Mouse (Mus musculus) limb, embryonic 11.5 days (tissue): ENCODE results near the gene Pip5k1c. TPM values are rescaled to one million over a fixed set of nuclear protein-coding genes. Genes with fewer than 3 reads are reported as not detected.

Source experiments
- ATAC-seq: fragments of 200-750 bp; cut with Nextera tagmentation; 2 replicates; pipeline ENCODE4 v1.8.0; 2017; ENCODE audit warnings: low read depth; ENCODE audit not compliant: insufficient number of reproducible peaks, low FRiP score, low TSS enrichment
- DNase-seq: peaks from one replicate; pipeline ENCODE4 v3.0.0-alpha.2; 2015; ENCODE audit warnings: low spot score
- H3K27ac ChIP-seq: fragments of 300-500 bp; sonication (generic); replicated peaks from 2 replicates; pipeline ENCODE4 v1.5.1; 2014; ENCODE audit warnings: low read depth, mild to moderate bottlenecking, low read length
- H3K27me3 ChIP-seq: fragments of 300-500 bp; sonication (generic); 2 replicates; pipeline ENCODE4 v1.6.1; 2014; ENCODE audit warnings: mild to moderate bottlenecking, low read length, mixed read lengths; ENCODE audit not compliant: control insufficient read depth, insufficient read depth
- H3K36me3 ChIP-seq: fragments of 300-500 bp; sonication (generic); 2 replicates; pipeline ENCODE4 v1.6.1; 2014; ENCODE audit warnings: mild to moderate bottlenecking, low read length, moderate library complexity, mixed read lengths; ENCODE audit not compliant: control insufficient read depth, insufficient read depth
- H3K4me1 ChIP-seq: fragments of 300-500 bp; sonication (generic); 2 replicates; pipeline ENCODE4 v1.6.1; 2014; ENCODE audit warnings: low read length, mixed read lengths; ENCODE audit not compliant: control insufficient read depth, insufficient read depth
- H3K4me2 ChIP-seq: fragments of 300-500 bp; sonication (generic); 2 replicates; pipeline ENCODE4 v1.6.1; 2014; ENCODE audit warnings: low read depth, mild to moderate bottlenecking, moderate library complexity; ENCODE audit not compliant: severe bottlenecking
- H3K4me3 ChIP-seq: fragments of 300-500 bp; sonication (generic); 2 replicates; pipeline ENCODE4 v1.5.1; 2014; ENCODE audit warnings: low read depth, low read length
- H3K9ac ChIP-seq: fragments of 300-500 bp; sonication (generic); 2 replicates; pipeline ENCODE4 v1.6.1; 2014; ENCODE audit warnings: mild to moderate bottlenecking, low read length
- H3K9me3 ChIP-seq: fragments of 300-500 bp; sonication (generic); 2 replicates; pipeline ENCODE4 v1.6.1; 2016; ENCODE audit warnings: low read length; ENCODE audit not compliant: control insufficient read depth
- WGBS: fragments of 180-500 bp; shearing (Covaris S2); extraction: QIAGEN DNeasy Blood & Tissue Kit; methylation state at CpG from one replicate; pipeline ENCODE4 v1.1.7; 2014; 5-methylcytosine and 5-hydroxymethylcytosine counted together
- polyA plus RNA-seq: library from polyadenylated mRNA; unstranded; fragments of >200 nt; fragmentation: Nextera tagmentation; extraction: Ambion mirVana; gene quantifications from 2 replicates; pipeline ENCODE4 v1.2.1, GENCODE M21; 2014

Gene Pip5k1c
- polyA plus RNA-seq, 1 experiment from 2014 or later: 49.0 TPM

DNA sequence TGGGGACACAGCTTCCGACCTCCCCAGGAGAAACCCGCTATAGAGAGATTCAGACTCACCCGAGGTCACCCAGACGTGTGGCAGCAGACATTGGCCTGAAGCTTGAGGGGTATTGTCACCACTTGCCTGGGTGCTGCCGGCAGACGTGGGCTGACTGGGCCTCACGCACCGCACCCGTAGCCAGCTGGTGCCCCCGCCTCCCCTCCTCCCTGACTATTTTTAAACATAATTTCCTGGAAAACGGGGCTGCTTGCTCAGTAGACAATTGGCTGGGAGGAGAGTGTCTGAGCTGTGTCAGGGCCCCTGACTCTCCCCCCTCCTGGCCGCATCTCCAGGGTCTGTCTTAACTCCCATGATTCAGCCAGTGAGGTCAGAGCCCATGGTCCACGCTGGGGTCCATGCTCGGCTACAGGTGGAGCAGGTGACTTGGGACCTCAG lies 10.0 kb downstream of the Pip5k1c start:
- H3K27ac ChIP-seq: no peak overlapping the region
- no peaks in the 10 kb centered on the region for H3K4me1 ChIP-seq
- H3K27me3 ChIP-seq: no peaks in the 10 kb centered on the region
- 0 out of 2 replicates have a peak, but pooled peaks cover 2% of the 10 kb centered on the region for H3K9me3 ChIP-seq
- no peak overlapping the region for H3K9ac ChIP-seq
- no peak overlapping the region for H3K4me3 ChIP-seq
- H3K4me2 ChIP-seq: 0 out of 2 replicates have a peak overlapping the region, but pooled peaks have one; percentile 8
- no peak for ATAC-seq
- WGBS: 76% methylated on average over 14 of the region's 14 CpGs
- no peak for DNase-seq
- peaks cover 14% of the 10 kb centered on the region for H3K36me3 ChIP-seq

DNA sequence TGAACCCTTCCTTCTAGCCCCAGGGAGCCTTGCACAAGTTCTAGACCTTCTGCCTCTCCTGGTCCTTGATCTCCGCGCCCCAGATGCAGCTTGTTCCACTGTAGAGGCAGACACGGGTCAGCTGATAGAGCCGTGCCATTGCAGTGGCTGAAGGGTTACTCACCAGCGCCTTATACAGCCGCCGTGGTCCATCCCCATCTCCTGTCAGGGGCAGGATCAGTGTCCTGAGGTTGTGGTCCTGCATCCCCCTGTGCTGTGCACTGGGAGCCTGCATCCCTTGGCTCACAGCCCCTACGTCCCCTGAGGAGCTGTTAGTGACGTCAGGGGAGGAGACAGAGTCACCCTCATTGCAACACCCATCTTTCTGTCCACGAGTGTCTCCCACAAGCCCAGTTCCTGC lies 10.5 kb downstream of the Pip5k1c start:
- H3K9me3 ChIP-seq: 0 out of 2 replicates have a peak, but pooled peaks cover 2% of the 10 kb centered on the region
- 0 out of 2 replicates have a peak overlapping the region, but pooled peaks have one; percentile 12 for H3K9ac ChIP-seq
- ATAC-seq (no peak), DNase-seq (no peak)
- no peaks in the 10 kb centered on the region for H3K4me1 ChIP-seq
- 0 out of 2 replicates have a peak overlapping the region, but pooled peaks have one; percentile 8 for H3K4me2 ChIP-seq
- no peaks in the 10 kb centered on the region for H3K27me3 ChIP-seq
- H3K27ac ChIP-seq: no peak overlapping the region
- WGBS: 71% methylated on average over 10 of the region's 10 CpGs
- H3K4me3 ChIP-seq: no peak overlapping the region
- H3K36me3 ChIP-seq: peaks cover 18% of the 10 kb centered on the region

DNA sequence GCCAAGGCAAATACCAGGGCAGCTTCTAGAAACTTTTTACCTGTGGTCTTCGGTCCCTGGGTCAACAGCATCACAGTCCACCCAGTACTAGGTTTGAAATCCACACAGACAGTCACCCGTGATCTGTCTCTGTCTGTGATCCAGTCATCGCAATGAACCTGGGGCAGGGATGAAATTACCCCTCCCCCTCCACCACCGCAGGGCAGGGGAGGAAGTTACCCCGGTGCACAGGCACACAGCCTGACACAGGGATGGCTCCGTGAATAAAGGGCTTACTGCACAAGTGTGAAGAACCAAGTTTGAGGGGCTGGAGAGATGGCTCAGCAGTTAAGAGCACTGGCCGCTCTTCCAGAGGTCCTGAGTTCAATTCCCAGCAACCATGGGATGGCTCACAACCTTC lies 11.0 kb downstream of the Pip5k1c start:
- peaks cover 19% of the 10 kb centered on the region for H3K36me3 ChIP-seq
- WGBS: 80% methylated on average over 7 of the region's 7 CpGs
- ATAC-seq: no peak

DNA sequence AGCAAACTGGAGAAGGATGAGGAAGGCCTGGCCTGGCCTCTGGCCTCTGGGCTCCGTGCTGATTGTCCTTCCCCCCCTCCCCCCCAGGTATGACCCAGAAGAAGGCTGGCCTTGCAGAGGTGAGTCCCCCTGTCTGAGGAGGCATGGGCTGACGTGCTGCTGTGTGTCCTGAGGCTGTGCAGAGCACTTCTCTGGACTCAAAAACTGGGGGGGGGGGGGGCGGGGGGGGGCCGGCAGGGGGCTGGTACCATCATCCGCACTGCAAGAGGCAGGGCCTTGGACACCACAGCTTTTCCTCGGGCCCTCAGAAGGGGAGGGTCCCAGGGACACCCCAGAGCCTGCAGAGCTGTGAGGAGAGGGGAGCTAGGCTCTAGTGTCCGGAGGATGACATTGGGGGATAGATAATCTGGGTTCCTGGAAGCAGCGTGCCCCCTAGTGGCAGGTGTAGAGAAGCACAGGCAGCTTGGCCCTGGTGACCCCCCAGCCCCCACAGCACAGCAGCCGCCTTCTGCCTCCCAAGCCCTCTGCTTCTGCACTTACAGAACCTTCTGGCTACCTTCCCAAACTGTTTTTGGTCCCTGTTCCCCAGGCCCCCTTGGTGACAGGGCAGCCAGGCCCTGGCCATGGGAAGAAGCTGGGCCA lies 12.0 kb downstream of the Pip5k1c start:
- no peak for ATAC-seq
- DNase-seq: peak; percentile 69
- WGBS: 36% methylated on average over 7 of the region's 9 CpGs
- H3K9ac ChIP-seq: no peak overlapping the region
- no peak overlapping the region for H3K4me2 ChIP-seq
- no peak overlapping the region for H3K27ac ChIP-seq
- H3K4me3 ChIP-seq: no peak overlapping the region
- 0 out of 2 replicates have a peak, but pooled peaks cover 2% of the 10 kb centered on the region for H3K9me3 ChIP-seq
- no peaks in the 10 kb centered on the region for H3K4me1 ChIP-seq
- H3K27me3 ChIP-seq: no peaks in the 10 kb centered on the region
- peaks cover 28% of the 10 kb centered on the region for H3K36me3 ChIP-seq

More for the DNA sequence above, 11.0 kb downstream of the Pip5k1c start:
- Histone ChIP-seq H3K4me2 (no peak overlapping the region), H3K9ac (0 out of 2 replicates have a peak overlapping the region, but pooled peaks have one; percentile 12), H3K4me1 (no peaks in the 10 kb centered on the region), H3K27me3 (no peaks in the 10 kb centered on the region), H3K4me3 (no peak overlapping the region), H3K27ac (no peak overlapping the region), H3K9me3 (0 out of 2 replicates have a peak, but pooled peaks cover 2% of the 10 kb centered on the region)
- no peak for DNase-seq

GRCm38 (mm10) chr10:81305663-81306062 lies 12.9 kb downstream of the Pip5k1c start:
- Histone ChIP-seq H3K4me1 (no peaks in the 10 kb centered on the region), H3K27me3 (no peaks in the 10 kb centered on the region), H3K27ac (no peak overlapping the region), H3K9me3 (0 out of 2 replicates have a peak, but pooled peaks cover 2% of the 10 kb centered on the region), H3K36me3 (peaks cover 33% of the 10 kb centered on the region), H3K9ac (no peak overlapping the region), H3K4me2 (no peak overlapping the region), H3K4me3 (no peak overlapping the region)
- no peak for DNase-seq
- WGBS: 94% methylated on average over 14 of the region's 14 CpGs
- ATAC-seq: no peak

DNA sequence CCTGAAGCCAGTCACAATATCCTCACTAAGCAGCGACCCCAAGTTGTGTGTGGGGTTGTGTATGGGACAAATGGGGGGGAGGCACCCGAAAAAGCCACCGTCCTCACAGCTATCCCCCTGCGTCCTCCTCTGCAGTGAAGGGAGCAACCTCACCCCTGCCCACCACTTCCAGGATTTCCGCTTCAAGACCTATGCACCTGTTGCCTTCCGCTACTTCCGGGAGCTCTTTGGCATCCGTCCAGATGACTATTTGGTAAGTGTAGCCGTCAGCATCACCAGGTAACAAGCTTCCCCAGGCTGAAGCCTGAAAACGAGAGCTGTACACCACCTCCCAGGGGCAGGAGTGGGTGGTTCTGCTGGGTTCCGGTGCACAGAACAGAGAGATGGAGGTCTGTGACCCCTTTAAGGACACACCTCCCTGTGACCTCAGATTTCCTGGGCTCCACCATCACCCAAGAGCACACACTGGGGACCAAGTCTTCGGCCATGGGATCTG lies 13.5 kb downstream of the Pip5k1c start:
- DNase-seq: no peak
- no peak overlapping the region for H3K27ac ChIP-seq
- ATAC-seq: no peak
- no peaks in the 10 kb centered on the region for H3K4me1 ChIP-seq
- no peak overlapping the region for H3K9ac ChIP-seq
- H3K4me3 ChIP-seq: no peak overlapping the region
- no peaks in the 10 kb centered on the region for H3K27me3 ChIP-seq
- WGBS: 95% methylated on average over 12 of the region's 12 CpGs
- peaks cover 38% of the 10 kb centered on the region for H3K36me3 ChIP-seq
- H3K9me3 ChIP-seq: 0 out of 2 replicates have a peak, but pooled peaks cover 2% of the 10 kb centered on the region
- H3K4me2 ChIP-seq: no peak overlapping the region

DNA sequence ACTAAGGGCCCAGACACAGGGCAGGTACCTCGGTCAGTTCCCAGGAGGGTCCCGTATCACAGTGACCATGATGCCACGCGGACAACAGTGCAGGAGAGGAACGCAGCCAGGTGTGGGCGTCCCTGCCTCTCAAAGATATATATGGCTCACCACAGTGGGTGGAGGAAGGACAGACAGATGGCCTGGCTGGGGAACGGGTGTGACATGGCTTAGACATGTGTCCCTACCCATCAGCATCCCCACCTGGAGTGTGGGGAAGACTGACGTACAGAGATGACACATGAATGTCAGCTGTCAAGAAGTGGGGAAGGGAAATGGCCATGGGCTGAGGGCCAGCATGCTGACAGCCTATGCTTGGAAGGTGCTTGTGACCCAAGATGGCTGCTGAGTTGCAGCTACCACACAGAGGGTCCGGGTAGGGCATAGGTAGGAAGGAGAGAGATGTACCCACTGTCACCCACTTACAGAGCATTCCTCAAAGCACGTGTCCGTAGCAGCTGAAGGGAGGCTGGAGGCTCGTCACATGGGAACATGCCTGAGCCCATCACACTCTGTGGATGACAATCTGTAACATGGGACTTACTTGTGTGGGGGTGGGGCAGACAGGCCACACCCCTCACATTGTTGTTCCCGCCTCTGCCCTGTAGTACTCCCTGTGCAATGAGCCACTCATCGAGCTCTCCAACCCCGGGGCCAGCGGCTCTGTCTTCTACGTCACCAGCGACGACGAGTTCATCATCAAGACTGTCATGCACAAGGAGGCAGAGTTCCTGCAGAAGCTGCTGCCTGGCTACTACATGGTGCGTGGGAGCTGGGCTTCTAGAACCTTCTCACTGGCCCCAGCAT lies 14.3 kb downstream of the Pip5k1c start:
- Histone ChIP-seq H3K9ac (no peak overlapping the region), H3K9me3 (0 out of 2 replicates have a peak, but pooled peaks cover 2% of the 10 kb centered on the region), H3K36me3 (peaks cover 46% of the 10 kb centered on the region), H3K4me1 (no peaks in the 10 kb centered on the region), H3K4me3 (no peak overlapping the region), H3K27me3 (no peaks in the 10 kb centered on the region), H3K4me2 (no peak overlapping the region), H3K27ac (no peak overlapping the region)
- WGBS: 95% methylated on average over 21 of the region's 21 CpGs
- ATAC-seq: no peak
- no peak for DNase-seq

DNA sequence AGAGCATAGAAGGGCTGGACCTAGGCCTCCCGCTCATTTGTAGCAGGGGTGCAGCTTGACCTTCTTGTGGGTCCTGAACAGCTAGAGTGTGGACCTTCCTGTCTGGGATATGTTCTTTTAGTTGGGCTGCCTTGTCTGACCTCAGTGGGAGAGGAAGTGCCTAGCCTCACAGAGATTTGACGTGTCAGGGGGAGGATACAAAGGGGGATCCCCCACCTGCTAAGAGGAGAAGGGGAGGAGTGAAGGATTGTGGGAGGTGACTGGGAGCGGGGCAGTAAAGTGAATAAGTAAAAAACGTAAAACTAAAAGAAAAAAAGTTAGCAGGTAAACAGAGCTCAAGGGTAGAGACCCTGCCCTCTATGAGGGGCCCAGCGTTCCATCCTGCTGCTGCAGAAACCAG lies 16.8 kb downstream of the Pip5k1c start:
- WGBS: 86% methylated on average over 5 of the region's 5 CpGs
- H3K36me3 ChIP-seq: peaks cover 50% of the 10 kb centered on the region
- H3K9ac ChIP-seq: no peak overlapping the region
- H3K9me3 ChIP-seq: 0 out of 2 replicates have a peak, but pooled peaks cover 2% of the 10 kb centered on the region
- no peak overlapping the region for H3K4me2 ChIP-seq
- H3K27me3 ChIP-seq: no peaks in the 10 kb centered on the region
- no peak overlapping the region for H3K27ac ChIP-seq
- no peak overlapping the region for H3K4me3 ChIP-seq
- no peaks in the 10 kb centered on the region for H3K4me1 ChIP-seq
- DNase-seq (no peak), ATAC-seq (no peak)
